Mouse (Mus musculus) liver, adult 2 months (tissue): ENCODE measurements around the gene Mst1.

Experiments
- CTCF ChIP-seq: fragments of 200-500 bp; IDR thresholded peaks from 2 replicates; pipeline ENCODE4 v1.5.1; 2011; ENCODE audit warnings: low read depth, low read length, control low read depth
- POLR2A ChIP-seq: fragments of 200-500 bp; IDR thresholded peaks from 2 replicates; pipeline ENCODE4 v1.6.1; 2011; ENCODE audit warnings: low read length, control low read depth; ENCODE audit not compliant: insufficient read depth; ENCODE audit errors: extremely low read depth

DNA sequence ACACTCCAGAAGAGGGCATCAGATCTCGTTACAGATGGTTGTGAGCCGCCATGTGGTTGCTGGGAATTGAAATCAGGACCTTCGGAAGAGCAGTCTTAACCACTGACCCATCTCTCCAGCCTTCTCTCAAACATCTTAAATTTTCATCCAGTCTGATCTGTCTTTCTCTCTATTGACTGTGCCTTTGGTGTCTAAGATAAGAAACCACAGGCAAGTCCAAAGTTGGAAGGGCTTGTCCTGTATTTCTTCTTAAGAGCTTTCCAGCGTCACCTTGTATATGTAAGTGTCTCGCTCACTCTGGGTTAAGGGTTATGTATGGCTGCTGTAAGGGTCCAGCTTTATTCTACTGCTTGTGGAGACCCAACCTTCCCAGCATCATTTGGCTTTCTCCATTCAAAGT is 51.3 kb downstream of the Mst1 start:
- TF ChIP-seq CTCF (no peak), POLR2A (no peak)
